Mouse (Mus musculus): ENCODE results near the gene Olfr62.

Gene Olfr62

GRCm38 (mm10) chr4:118658652-118659051 lies at the start of gene Olfr62:
TSS of gene Olfr62 (plus strand) at chr4:118658952.
- no peak for DNase-seq

GRCm38 (mm10) chr4:118609836-118610235 lies 48.9 kb upstream of the Olfr62 start:
- DNase-seq, result no peak

- DNase-seq, result peak; percentile 4 to 52
Observed at GRCm38 (mm10) chr4:118612619-118613018, 46.1 kb upstream of the Olfr62 start.

GRCm38 (mm10) chr4:118615412-118615811 lies 43.3 kb upstream of the Olfr62 start:
- no peak for DNase-seq

GRCm38 (mm10) chr4:118620279-118620966 lies 38.3 kb upstream of the Olfr62 start, which contains the start of the genes Cfap57 and Ebna1bp2:
TSS of gene Cfap57 (minus strand) at chr4:118620777.
TSS of gene Ebna1bp2 (plus strand) at chr4:118620799.
- peak; percentile 92 to 95 for DNase-seq

GRCm38 (mm10) chr4:118620967-118621320 lies 37.8 kb upstream of the Olfr62 start:
- no peak for DNase-seq

- no peak for DNase-seq
Observed at GRCm38 (mm10) chr4:118621781-118622180, 37.0 kb upstream of the Olfr62 start.

GRCm38 (mm10) chr4:118630261-118630660 lies 28.5 kb upstream of the Olfr62 start:
- no peak for DNase-seq

GRCm38 (mm10) chr4:118642346-118643190 lies 16.2 kb upstream of the Olfr62 start:
- DNase-seq, result no peak

GRCm38 (mm10) chr4:118645234-118645633 lies 13.5 kb upstream of the Olfr62 start:
- DNase-seq, result peak; percentile 8 to 58

GRCm38 (mm10) chr4:118687086-118687485 lies 28.3 kb downstream of the Olfr62 start:
- DNase-seq, result no peak

GRCm38 (mm10) chr4:118692412-118692973 lies 33.7 kb downstream of the Olfr62 start, which contains the start of gene Olfr1342:
TSS of gene Olfr1342 (minus strand) at chr4:118692756.
- DNase-seq, result no peak

GRCm38 (mm10) chr4:118693812-118694211 lies 35.1 kb downstream of the Olfr62 start:
- no peak for DNase-seq

- no peak for DNase-seq
Observed at GRCm38 (mm10) chr4:118703223-118703622, 44.5 kb downstream of the Olfr62 start, which contains the start of gene Olfr1341. TSS of gene Olfr1341 (plus strand) at chr4:118703523.

- no peak for DNase-seq
Observed at GRCm38 (mm10) chr4:118708086-118708485, 49.3 kb downstream of the Olfr62 start.

GRCm38 (mm10) chr4:118711656-118712055 lies 52.9 kb downstream of the Olfr62 start:
- DNase-seq, result no peak
